Mouse (Mus musculus) adrenal gland, adult (tissue): ENCODE measurements at regions not wholly inside any gene's neighbourhood (a gene's known extent, or its start where the extent isn't known, plus 50 kb on each side); places are given as distances from the start of the nearest gene placed in this dataset.

ENCODE experiments used
- DNase-seq, 2 experiments: peaks; one replicate each; pipeline ENCODE4 v3.0.0; 2022 to 2023; ENCODE audit warnings: low spot score in 1 of 2; ENCODE audit not compliant: inconsistent age in 2 of 2

- DNase-seq = no peak
Measured at GRCm38 (mm10) chr4:7153835-7154234, 1085.0 kb downstream of the Car8 start.

- DNase-seq = no peak
Measured at GRCm38 (mm10) chr4:7145756-7146155, 1093.1 kb downstream of the Car8 start.

GRCm38 (mm10) chr4:7144215-7144614, 1094.6 kb downstream of the Car8 start:
- DNase-seq = no peak

- DNase-seq = no peak
Measured at GRCm38 (mm10) chr4:7143676-7144075, 1095.2 kb downstream of the Car8 start.

GRCm38 (mm10) chr4:7142781-7143180, 1096.1 kb downstream of the Car8 start:
- no peak for DNase-seq

GRCm38 (mm10) chr4:7112159-7112558, 1126.7 kb downstream of the Car8 start:
- no peak for DNase-seq

- DNase-seq = no peak
Measured at GRCm38 (mm10) chr4:7092957-7093356, 1145.9 kb downstream of the Car8 start.

GRCm38 (mm10) chr4:7091201-7091814, 1147.5 kb downstream of the Car8 start:
- no peak for DNase-seq
